Mouse (Mus musculus) bone marrow, adult 2 months (tissue): Measurements from ENCODE around the gene Sox13. TPM values are rescaled to one million over a fixed set of nuclear protein-coding genes. Genes with fewer than 3 reads are reported as not detected.

Experiments
- H3K27ac ChIP-seq: fragments of 200-500 bp; 2 replicates; pipeline ENCODE4 v1.5.1; 2012; ENCODE audit warnings: low read depth, mild to moderate bottlenecking, control low read depth, inconsistent platforms, low read length; ENCODE audit not compliant: control insufficient read depth, poor library complexity, insufficient read depth
- H3K4me1 ChIP-seq: fragments of 200-500 bp; 2 replicates; pipeline ENCODE4 v1.6.1; 2011; ENCODE audit warnings: low read length; ENCODE audit not compliant: control insufficient read depth, insufficient read depth
- H3K4me3 ChIP-seq: fragments of 200-500 bp; replicated peaks from 2 replicates; pipeline ENCODE3; 2011; ENCODE audit warnings: mild to moderate bottlenecking, low read depth, low read length, control low read depth; ENCODE audit not compliant: control insufficient read depth
- CTCF ChIP-seq: fragments of 200-500 bp; IDR thresholded peaks from 2 replicates; pipeline ENCODE4 v1.5.1; 2011; ENCODE audit warnings: low read length, control low read depth; ENCODE audit not compliant: control insufficient read depth, insufficient read depth
- POLR2A ChIP-seq: fragments of 200-500 bp; IDR thresholded peaks from 2 replicates; pipeline ENCODE4 v1.6.1; 2011; ENCODE audit warnings: low read depth, mild to moderate bottlenecking, control low read depth, low read length, borderline replicate concordance; ENCODE audit not compliant: control insufficient read depth
- WGBS: fragments of 180-500 bp; shearing (Covaris S2); methylation state at CpG from one replicate; pipeline ENCODE4 v1.1.7; 2018; 5-methylcytosine and 5-hydroxymethylcytosine counted together
- polyA plus RNA-seq: library from polyadenylated mRNA; stranded (reverse); fragments of >200 nt; gene quantifications from 2 replicates; pipeline ENCODE4 v1.2.4, GENCODE M21; 2011; ENCODE audit warnings: low replicate concordance; ENCODE audit not compliant: missing spikeins, insufficient read depth, insufficient read length

The Sox13 gene
- polyA plus RNA-seq, 1 experiment: 1.1 TPM

DNA sequence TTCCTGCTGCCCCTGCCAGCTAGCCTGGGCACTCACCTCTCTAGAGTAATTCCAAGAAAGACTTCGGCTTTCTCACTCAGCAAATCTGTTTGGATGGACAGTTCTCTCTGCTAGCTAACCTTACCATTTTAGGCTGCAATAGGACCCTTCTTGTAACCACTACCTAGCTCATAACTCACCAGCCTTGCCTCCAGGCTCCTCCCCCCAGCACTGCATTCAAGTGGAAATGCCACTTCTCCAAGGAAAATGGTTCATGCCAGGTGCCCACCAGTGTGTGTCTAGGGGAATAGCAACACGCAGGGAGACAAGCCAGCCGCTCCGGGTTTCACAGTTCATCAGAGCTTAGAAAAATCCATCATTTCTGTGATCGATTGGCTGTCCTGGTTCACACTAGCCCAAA is 46.6 kb downstream of the Sox13 start:
- Histone ChIP-seq H3K27ac (no peak overlapping the region), H3K4me3 (no peak overlapping the region), H3K4me1 (no peaks in the 10 kb centered on the region)
- no peak for TF ChIP-seq CTCF
- no peak for TF ChIP-seq POLR2A
- 90% methylated on average over 5 of the region's 5 CpGs for WGBS

DNA sequence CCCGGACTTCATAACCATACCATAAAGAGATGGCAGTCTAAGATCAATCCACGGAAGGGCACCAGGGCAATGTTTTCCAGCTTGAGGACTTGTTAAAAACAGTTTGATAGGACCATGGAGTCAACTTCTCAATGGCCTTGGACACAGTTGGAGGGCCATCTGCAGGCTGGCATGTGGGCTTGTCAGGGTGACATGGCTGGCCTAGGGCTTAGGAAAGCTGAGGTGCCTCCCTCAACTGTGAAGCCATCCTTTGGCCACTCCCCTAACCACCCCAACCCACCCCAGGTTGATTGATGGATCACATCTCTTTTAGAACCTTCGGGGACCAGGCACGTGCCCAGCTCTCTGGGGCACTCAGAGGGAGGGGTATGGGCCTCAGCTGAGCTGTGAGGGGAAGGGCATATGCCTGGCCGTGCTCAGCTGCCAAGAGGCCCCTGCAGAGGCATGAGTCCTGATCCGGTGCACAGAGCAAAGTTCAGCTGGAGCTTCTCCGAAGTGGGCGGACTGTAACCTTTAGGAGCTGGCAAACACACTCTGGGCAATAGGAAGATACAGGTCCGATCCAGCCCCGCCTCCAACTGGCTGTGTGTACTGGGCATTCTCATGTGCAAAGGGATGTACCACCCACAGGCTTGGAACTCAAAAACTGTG is 48.4 kb downstream of the Sox13 start:
- Histone ChIP-seq H3K4me1 (no peaks in the 10 kb centered on the region), H3K4me3 (no peak overlapping the region), H3K27ac (no peak overlapping the region)
- 60% methylated on average over 10 of the region's 10 CpGs for WGBS
- TF ChIP-seq CTCF (no peak), POLR2A (no peak)

DNA sequence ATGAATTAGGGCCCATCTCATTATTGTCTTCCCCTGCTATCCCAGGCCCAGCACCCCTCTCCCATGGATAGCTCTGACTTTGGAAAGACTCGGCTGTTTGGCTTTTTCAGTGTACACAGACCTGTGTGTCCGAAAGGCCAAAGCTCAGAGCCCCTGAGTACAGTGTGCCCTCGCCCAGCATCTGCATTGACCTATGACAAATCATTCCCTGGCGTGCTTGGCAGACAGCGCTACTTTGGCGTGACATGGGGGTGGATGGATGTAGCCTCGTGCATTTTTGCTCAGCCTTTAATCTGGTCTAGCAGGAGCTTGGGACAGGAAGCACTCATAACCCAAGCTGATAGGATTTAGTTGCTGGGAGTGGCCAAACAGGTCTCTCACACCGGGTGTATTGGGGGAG is 52.1 kb downstream of the Sox13 start:
- 56% methylated on average over 8 of the region's 8 CpGs for WGBS
- TF ChIP-seq CTCF: no peak
- TF ChIP-seq POLR2A: no peak
- no peak overlapping the region for H3K27ac ChIP-seq
- H3K4me3 ChIP-seq: no peak overlapping the region
- H3K4me1 ChIP-seq: no peaks in the 10 kb centered on the region

DNA sequence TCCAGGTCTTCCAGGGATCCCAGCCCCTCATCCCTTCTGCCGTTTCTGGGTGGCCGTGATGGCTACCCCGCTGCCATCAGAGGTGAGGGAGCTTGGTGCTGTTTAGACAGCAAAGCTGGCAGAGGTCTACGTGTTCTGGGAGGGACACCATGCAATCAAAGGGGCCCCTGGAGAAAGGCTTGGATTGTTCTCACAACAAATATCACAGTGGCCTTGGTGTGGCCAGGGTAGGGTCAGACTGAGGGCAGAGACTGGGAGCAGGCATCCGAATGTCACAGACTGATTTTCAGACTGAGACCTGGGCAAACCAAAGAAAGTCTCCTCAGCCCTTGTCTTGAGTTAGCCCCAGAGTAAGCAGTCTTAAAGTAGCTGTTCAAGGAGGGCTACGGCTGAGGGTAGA is 52.7 kb downstream of the Sox13 start:
- H3K4me1 ChIP-seq: no peaks in the 10 kb centered on the region
- no peak overlapping the region for H3K27ac ChIP-seq

DNA sequence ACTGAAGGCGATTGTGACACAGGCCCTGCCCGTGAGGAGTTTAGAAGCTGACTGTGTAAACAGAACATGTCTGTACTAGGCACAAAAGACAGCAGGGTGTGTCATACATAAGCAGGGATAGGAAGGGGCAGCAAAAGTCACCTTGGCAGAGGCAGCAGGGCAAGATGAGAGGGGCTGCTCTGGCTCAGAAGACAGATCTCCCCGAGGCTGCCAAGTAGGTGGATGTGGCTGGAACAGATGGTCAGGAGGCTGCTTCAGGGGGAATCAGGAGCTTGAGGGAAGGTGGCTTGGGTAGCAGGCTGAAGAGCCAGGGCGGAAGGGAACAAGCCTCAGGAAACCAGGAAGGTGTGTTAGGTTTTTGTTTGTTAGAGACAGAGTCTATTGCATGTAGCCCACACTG is 53.8 kb downstream of the Sox13 start:
- WGBS: 71% methylated on average over 4 of the region's 4 CpGs
- Histone ChIP-seq H3K27ac (no peak overlapping the region), H3K4me1 (no peaks in the 10 kb centered on the region)

More for the DNA sequence above, 52.7 kb downstream of the Sox13 start:
- WGBS: 79% methylated on average over 6 of the region's 6 CpGs
- TF ChIP-seq POLR2A (no peak), CTCF (no peak)
- H3K4me3 ChIP-seq: no peak overlapping the region

DNA sequence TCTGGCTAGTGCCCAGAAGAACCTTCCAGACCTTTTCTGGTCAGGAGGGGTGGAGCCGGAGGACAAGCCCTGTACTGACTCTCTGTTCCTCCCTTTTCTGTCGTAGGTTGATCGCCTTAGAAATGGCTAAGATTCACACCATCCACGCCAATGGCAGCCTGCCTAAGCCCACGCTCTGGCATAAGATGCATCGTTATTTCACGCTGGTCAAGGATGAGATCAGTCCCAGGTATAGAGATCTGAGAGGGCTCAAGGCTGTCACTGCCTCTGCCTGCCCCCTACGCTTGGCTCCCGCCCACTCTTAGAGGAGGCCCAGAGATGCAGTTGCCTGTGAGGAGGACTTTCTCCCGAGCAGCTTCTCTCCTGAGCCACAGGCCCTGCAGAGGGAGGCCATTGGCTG is 55.5 kb downstream of the Sox13 start:
- no peaks in the 10 kb centered on the region for H3K4me1 ChIP-seq
- no peak overlapping the region for H3K27ac ChIP-seq
- no peak; the same call in 1 of the 2 replicates for TF ChIP-seq CTCF
- no peak for TF ChIP-seq POLR2A
- no peak overlapping the region for H3K4me3 ChIP-seq
- 76% methylated on average over 10 of the region's 10 CpGs for WGBS

More for the DNA sequence above, 53.8 kb downstream of the Sox13 start:
- no peak overlapping the region for H3K4me3 ChIP-seq
- TF ChIP-seq POLR2A (no peak), CTCF (no peak)

DNA sequence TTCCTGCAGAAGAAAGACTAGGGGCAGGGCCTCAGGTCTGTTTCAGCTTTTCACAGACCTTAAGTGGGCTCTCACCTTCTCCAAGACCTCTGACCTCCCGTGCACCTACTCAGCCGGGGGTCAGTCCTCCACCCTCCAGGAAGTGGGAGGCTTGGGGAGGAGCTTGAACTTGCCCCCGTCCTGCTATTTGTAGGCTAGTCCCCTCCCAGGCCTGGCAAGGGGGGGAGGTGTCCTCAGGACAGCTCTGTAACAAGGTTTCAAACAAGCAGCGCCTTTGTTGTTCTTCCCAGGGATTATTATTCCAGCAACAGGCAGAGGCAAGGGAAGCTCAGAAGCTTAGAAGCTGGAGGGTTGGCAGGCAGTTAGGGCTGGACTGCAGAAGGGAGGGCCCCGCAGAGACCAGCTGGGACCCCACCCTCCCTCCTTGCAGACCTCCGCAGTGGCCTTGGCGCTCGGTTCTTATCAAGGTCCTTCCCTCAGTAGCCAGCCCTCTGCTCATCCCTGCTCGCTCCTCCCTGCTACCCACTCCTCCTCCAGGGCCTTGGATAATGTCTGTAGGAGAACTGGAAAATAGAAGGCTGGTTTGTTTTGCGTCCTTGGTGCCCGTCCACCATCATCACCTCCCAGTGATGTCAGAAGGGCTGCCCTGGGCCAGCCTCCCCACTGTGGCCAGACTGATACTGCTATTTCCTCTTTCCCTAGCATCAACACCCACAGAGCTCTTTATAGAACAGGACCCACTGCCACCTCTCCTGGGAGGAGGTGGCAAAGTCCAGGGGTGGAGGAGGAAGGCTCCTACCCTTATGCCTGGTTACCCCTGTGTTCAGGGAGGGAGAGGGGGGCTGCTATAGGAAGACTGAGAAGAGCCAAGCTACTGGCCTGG is 56.3 kb downstream of the Sox13 start:
- Histone ChIP-seq H3K27ac (no peak overlapping the region), H3K4me1 (no peaks in the 10 kb centered on the region), H3K4me3 (no peak overlapping the region)
- TF ChIP-seq CTCF (no peak), POLR2A (no peak)
- 44% methylated on average over 11 of the region's 11 CpGs for WGBS

DNA sequence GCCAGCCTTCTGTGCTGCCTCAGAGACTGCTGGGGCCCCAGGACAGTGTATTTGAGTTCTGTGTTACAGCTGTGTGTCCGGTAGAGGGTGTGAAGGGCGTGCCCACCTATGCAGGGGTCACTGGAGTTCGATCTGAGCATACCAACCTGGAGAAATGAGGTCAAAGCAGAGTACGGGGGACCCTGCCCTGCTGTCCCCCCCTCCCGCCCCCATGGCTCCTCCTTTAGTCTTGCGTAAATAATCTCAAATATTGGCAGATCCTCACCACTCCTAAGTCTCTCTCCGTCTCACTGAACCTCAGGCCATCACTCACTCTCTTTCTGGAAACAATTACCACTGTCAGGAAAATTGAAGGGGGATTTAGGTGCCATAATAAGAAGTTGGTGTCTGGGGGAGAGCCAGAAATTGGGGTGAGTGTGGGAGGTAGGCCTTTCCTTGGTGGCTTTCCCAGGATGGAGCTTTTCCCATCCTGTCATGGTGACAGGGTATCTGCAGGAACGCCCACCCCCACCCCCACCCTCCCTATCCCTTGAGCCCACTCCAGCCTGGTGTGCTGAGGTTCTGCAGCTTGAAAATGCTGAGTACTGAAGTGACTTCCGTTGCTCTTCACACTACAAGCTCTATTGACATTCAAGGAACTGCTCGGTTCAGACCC is 57.1 kb downstream of the Sox13 start:
- WGBS: 57% methylated on average over 10 of the region's 10 CpGs
- Histone ChIP-seq H3K27ac (no peak overlapping the region), H3K4me1 (no peaks in the 10 kb centered on the region), H3K4me3 (no peak overlapping the region)
- no peak for TF ChIP-seq CTCF
- TF ChIP-seq POLR2A: no peak

DNA sequence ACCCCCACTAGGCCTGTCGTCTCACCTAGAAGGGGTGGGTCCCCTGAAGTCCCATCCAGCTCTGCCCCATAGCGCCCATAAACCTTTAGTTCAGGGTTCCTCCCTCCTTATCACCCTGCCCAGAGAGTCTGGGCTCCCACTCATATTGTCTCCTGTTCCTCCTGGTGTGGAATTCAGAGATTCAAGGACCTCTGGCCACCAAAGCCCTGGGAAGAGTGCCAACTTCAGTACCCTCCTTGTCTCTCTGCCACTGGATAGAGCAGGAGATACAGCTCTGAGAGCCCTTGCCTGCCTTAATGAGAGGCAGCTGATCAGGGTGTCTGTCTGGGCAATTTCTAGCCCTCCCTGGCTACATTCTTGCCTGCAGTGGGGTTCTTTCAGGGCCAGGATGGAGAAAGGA is 59.3 kb downstream of the Sox13 start:
- Histone ChIP-seq H3K4me3 (no peak overlapping the region), H3K27ac (no peak overlapping the region), H3K4me1 (no peaks in the 10 kb centered on the region)
- WGBS: 51% methylated on average over 2 of the region's 2 CpGs
- TF ChIP-seq POLR2A (no peak), CTCF (no peak)
